Mouse (Mus musculus): ENCODE data around the gene Sirt2. TPM values are rescaled to one million over a fixed set of nuclear protein-coding genes. Genes with fewer than 3 reads are reported as not detected.

Gene Sirt2
- total and polyA plus RNA-seq, 2 experiments from 2014 or later, result 44.7 to 60.6 TPM

DNA sequence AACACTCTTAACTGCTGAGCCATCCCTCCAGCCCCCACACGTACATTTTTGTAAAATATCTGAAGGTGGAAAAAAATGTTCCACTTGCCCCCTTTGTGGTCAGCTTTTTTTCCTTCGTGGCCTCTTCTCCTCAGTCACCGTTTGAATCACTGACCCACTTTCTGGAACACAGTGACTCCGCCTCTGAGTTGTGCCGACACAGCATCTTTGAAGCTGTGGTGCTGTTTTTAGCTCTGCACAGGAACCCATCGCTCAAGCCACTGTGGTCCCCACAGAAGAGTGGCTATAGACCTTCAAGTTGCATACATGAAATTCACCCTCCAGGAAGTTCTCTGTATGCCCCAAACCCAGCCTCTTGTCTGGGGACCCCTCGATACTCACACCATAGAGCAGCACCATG, 14.3 kb downstream of the Sirt2 start:
- TF ChIP-seq EP300 (IDR thresholded peaks at IDR 0.05; ENCODE audit: low read depth) (no peak), CTCF (IDR thresholded peaks at IDR 0.05; ENCODE audit: low read depth) (no peak)
- Histone ChIP-seq H3K9ac (replicated peaks; ENCODE audit: low read depth, low read length) (no peak overlapping the region), H3K4me2 (ENCODE audit: low read depth, low read length) (no peak overlapping the region; the same call in 1 of the 2 replicates), H3K27ac (ENCODE audit: low read depth) (peak overlapping the region; percentile 56; the same call in 1 of the 2 replicates), H3K4me3 (ENCODE audit: low read depth, low read length) (no peak overlapping the region), H3K36me3 (replicated peaks; ENCODE audit: control insufficient read depth, insufficient read depth, low read length) (peaks cover 36% of the 10 kb centered on the region), H3K27me3 (ENCODE audit: control insufficient read depth, insufficient read depth, low read length) (no peaks in the 10 kb centered on the region), H3K9me3 (replicated peaks; ENCODE audit: control insufficient read depth, low read length) (no peaks in the 10 kb centered on the region), H3K4me1 (ENCODE audit: control insufficient read depth, insufficient read depth) (no peaks in the 10 kb centered on the region)
- 51% methylated on average over 7 of the region's 7 CpGs for WGBS
- DNase-seq (ENCODE audit: low spot score) (no peak), ATAC-seq (ENCODE audit: insufficient read depth, low read depth) (no peak)

DNA sequence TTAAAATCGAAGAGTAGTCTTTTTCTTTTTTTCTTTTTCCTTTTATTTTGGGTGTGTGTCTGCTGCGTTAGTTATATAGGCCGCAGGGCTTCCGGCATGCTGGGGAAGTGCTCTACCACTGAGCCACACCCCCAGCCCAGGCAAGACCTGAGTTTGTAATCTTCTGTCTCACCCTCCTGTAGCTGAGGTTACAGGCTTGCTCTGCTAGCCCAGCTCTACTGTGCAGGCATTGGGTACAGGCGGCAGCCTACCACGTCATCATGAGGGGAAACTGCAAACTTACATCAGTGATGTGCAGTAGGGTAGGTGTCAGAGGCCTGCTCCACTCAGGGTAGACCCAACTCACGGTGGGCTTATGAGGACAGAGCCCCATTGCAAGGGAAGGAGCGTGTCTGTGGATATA, 14.7 kb downstream of the Sirt2 start:
- Histone ChIP-seq H3K4me2 (ENCODE audit: low read depth, low read length) (no peak overlapping the region; the same call in 1 of the 2 replicates), H3K9me3 (replicated peaks; ENCODE audit: control insufficient read depth, low read length) (no peaks in the 10 kb centered on the region), H3K27ac (ENCODE audit: low read depth) (peak overlapping the region; percentile 56; the same call in 1 of the 2 replicates), H3K9ac (replicated peaks; ENCODE audit: low read depth, low read length) (no peak overlapping the region), H3K27me3 (ENCODE audit: control insufficient read depth, insufficient read depth, low read length) (no peaks in the 10 kb centered on the region), H3K36me3 (replicated peaks; ENCODE audit: control insufficient read depth, insufficient read depth, low read length) (peaks cover 37% of the 10 kb centered on the region), H3K4me3 (ENCODE audit: low read depth, low read length) (no peak overlapping the region), H3K4me1 (ENCODE audit: control insufficient read depth, insufficient read depth) (no peaks in the 10 kb centered on the region)
- no peak for TF ChIP-seq EP300 (IDR thresholded peaks at IDR 0.05; ENCODE audit: low read depth)
- TF ChIP-seq CTCF (IDR thresholded peaks at IDR 0.05; ENCODE audit: low read depth), result no peak
- 86% methylated on average over 8 of the region's 8 CpGs for WGBS
- DNase-seq (ENCODE audit: low spot score) (no peak), ATAC-seq (ENCODE audit: insufficient read depth, low read depth) (peak; percentile 14; the same call in 1 of the 2 replicates)

DNA sequence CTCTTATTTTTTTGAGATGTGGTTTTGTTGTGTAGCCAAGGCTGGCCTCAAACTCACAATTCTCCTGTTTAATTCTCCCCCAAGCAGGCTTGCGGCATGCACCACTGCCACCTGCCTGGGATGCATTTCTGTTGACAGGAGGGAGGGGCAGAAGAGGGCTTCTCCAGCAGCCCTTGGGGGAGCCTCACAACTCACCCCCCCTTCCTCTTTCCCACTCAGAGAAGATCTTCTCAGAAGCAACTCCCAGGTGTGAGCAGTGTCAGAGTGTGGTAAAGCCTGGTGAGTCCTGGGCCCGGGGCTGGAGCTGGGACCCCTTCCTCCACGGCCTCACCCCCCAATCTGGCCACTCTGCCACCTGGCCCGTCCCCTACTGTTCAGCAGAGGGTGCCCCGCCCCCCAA, 18.6 kb downstream of the Sirt2 start:
- Histone ChIP-seq H3K4me1 (ENCODE audit: control insufficient read depth, insufficient read depth) (no peaks in the 10 kb centered on the region; the same call in 1 of the 2 replicates), H3K27me3 (ENCODE audit: control insufficient read depth, insufficient read depth, low read length) (no peaks in the 10 kb centered on the region), H3K27ac (ENCODE audit: low read depth) (no peak overlapping the region), H3K4me2 (ENCODE audit: low read depth, low read length) (no peak overlapping the region), H3K36me3 (replicated peaks; ENCODE audit: control insufficient read depth, insufficient read depth, low read length) (peaks cover 38% of the 10 kb centered on the region), H3K4me3 (ENCODE audit: low read depth, low read length) (no peak overlapping the region), H3K9me3 (replicated peaks; ENCODE audit: control insufficient read depth, low read length) (no peaks in the 10 kb centered on the region), H3K9ac (replicated peaks; ENCODE audit: low read depth, low read length) (no peak overlapping the region)
- no peak for ATAC-seq (ENCODE audit: insufficient read depth, low read depth)
- TF ChIP-seq EP300 (IDR thresholded peaks at IDR 0.05; ENCODE audit: low read depth) (no peak), CTCF (IDR thresholded peaks at IDR 0.05; ENCODE audit: low read depth) (no peak)
- no peak for DNase-seq (ENCODE audit: low spot score)
- 75% methylated on average over 5 of the region's 5 CpGs for WGBS

DNA sequence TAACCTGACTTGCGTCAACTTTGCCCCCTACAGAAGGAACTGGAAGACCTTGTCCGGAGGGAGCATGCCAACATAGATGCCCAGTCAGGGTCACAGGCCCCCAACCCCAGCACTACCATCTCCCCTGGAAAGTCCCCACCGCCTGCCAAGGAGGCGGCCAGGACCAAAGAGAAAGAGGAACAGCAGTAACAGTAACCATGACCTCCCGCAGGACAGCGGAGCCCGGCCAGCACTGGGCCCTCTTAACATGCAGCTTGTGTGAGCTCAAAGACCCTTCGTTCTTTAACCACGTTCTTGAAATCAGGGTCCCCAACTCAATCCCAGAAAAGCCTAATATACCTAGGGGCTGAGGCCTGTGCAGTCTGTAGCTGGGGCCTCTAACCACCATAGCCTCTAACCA, 21.3 kb downstream of the Sirt2 start:
- TF ChIP-seq CTCF (IDR thresholded peaks at IDR 0.05; ENCODE audit: low read depth), result no peak
- TF ChIP-seq EP300 (IDR thresholded peaks at IDR 0.05; ENCODE audit: low read depth), result no peak
- no peaks in the 10 kb centered on the region for H3K27me3 ChIP-seq (ENCODE audit: control insufficient read depth, insufficient read depth, low read length)
- no peak overlapping the region for H3K4me2 ChIP-seq (ENCODE audit: low read depth, low read length)
- 98% methylated on average over 9 of the region's 9 CpGs for WGBS
- H3K4me3 ChIP-seq (ENCODE audit: low read depth, low read length), result no peak overlapping the region
- DNase-seq (ENCODE audit: low spot score), result no peak
- H3K9me3 ChIP-seq (replicated peaks; ENCODE audit: control insufficient read depth, low read length), result no peaks in the 10 kb centered on the region
- no peak overlapping the region for H3K9ac ChIP-seq (replicated peaks; ENCODE audit: low read depth, low read length)
- no peaks in the 10 kb centered on the region; the same call in 1 of the 2 replicates for H3K4me1 ChIP-seq (ENCODE audit: control insufficient read depth, insufficient read depth)
- no peak for ATAC-seq (ENCODE audit: insufficient read depth, low read depth)
- peaks cover 32% of the 10 kb centered on the region for H3K36me3 ChIP-seq (replicated peaks; ENCODE audit: control insufficient read depth, insufficient read depth, low read length)
- no peak overlapping the region for H3K27ac ChIP-seq (ENCODE audit: low read depth)

DNA sequence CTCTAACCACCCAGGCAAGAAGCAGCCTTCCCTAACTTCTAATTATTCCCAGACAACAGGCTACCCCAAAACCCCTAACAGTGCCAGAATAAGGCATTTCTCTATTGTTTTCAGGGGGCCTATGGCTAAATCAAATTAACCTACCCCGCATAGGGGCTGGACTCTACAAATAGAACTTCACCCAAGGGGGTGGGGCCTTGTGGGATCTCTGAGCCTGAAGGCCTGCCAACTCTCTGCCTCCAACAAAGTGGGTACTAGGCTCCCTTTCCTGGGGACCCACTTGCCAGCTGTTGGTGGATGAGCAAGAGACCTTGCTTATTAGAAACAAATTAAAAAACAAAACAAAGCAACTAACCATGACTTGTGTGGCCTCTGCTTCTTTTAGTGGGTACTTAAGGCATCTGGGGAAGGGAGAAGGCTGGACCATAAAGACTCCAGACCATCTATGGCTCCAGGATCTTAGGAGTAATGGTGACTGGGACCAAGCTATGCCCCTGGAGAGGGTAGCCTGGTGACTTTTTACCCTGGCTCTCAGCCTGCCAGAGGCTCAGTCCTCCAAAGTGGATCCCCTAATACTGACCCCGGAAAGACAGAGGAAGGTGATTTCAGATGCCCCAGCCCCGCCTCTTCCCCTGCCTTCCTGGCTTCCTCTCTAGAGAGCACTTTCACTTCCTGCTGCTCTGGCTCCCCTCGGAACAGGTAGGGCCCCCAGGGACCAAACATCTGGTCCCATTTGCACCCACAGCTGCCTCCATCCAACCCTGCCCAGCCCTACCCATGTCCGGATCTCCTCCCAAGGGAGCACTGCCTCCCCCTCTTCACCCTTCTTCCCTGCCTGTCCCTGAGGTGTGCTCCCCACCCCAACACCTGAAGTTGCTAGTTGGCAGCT, 22.0 kb downstream of the Sirt2 start, which contains the start of gene Rinl:
Rinl (plus strand) TSS at position 663 of the 889 bp plus-strand sequence.
- DNase-seq (ENCODE audit: low spot score) (no peak), ATAC-seq (ENCODE audit: insufficient read depth, low read depth) (no peak)
- Histone ChIP-seq H3K4me1 (ENCODE audit: control insufficient read depth, insufficient read depth) (no peaks in the 10 kb centered on the region; the same call in 1 of the 2 replicates), H3K4me2 (ENCODE audit: low read depth, low read length) (peak within 1 kb of the TSS; percentile 25; the same call in 1 of the 2 replicates), H3K36me3 (replicated peaks; ENCODE audit: control insufficient read depth, insufficient read depth, low read length) (peaks cover 25% of the 10 kb centered on the region), H3K27me3 (ENCODE audit: control insufficient read depth, insufficient read depth, low read length) (no peaks in the 10 kb centered on the region), H3K27ac (ENCODE audit: low read depth) (no peak within 1 kb of the TSS), H3K9ac (replicated peaks; ENCODE audit: low read depth, low read length) (0 out of 2 replicates have a peak within 1 kb of the TSS, but pooled peaks have one; percentile 15), H3K9me3 (replicated peaks; ENCODE audit: control insufficient read depth, low read length) (no peaks in the 10 kb centered on the region), H3K4me3 (ENCODE audit: low read depth, low read length) (peak within 1 kb of the TSS; percentile 11; the same call in 1 of the 2 replicates)
- WGBS, result 57% methylated on average over 5 of the region's 5 CpGs
- no peak for TF ChIP-seq CTCF (IDR thresholded peaks at IDR 0.05; ENCODE audit: low read depth)
- no peak for TF ChIP-seq EP300 (IDR thresholded peaks at IDR 0.05; ENCODE audit: low read depth)

Data from heart, postnatal 0 days (tissue).